Mouse (Mus musculus): ENCODE data around the gene Mypop.

DNA sequence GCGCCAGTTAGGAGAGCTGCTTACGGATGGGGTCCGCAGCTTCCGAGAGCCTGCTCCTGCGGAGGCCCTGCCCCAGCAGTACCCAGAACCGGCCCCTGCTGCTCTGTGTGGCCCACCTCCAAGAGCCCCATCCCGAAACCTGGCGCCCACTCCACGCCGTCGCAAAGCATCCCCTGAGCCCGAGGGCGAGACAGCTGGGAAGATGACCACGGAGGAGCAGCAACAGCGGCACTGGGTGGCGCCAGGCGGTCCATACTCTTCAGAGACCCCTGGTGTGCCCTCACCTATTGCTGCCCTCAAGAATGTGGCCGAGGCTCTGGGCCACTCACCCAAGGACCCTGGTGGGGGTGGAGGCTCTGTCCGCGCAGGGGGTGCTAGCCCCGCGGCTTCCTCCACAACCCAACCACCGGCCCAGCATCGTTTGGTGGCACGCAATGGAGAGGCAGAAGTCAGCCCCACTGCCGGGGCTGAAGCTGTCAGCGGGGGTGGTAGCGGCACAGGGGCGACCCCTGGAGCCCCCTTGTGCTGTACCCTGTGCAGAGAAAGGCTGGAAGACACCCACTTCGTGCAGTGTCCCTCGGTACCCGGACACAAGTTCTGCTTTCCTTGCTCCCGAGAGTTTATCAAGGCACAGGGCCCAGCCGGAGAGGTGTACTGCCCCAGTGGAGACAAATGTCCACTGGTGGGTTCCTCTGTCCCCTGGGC is 14.5 kb downstream of the Mypop start:
- TF ChIP-seq CTCF (conservative IDR thresholded peaks at IDR 0.05; ENCODE audit: low read length) (no peak), NANOG (IDR thresholded peaks at IDR 0.05; ENCODE audit: borderline replicate concordance, low read length) (no peak), POU5F1 (IDR thresholded peaks at IDR 0.05; ENCODE audit: borderline replicate concordance, low read length) (no peak)

Measured in E14TG2a.4 (cell line).